Mouse (Mus musculus): ENCODE measurements around the gene Gm42715. TPM values are rescaled to one million over a fixed set of nuclear protein-coding genes. Genes with fewer than 3 reads are reported as not detected.

The Gm42715 gene
- total RNA-seq, 2 experiments from 2014 or later: 6.0 to 9.2 TPM

DNA sequence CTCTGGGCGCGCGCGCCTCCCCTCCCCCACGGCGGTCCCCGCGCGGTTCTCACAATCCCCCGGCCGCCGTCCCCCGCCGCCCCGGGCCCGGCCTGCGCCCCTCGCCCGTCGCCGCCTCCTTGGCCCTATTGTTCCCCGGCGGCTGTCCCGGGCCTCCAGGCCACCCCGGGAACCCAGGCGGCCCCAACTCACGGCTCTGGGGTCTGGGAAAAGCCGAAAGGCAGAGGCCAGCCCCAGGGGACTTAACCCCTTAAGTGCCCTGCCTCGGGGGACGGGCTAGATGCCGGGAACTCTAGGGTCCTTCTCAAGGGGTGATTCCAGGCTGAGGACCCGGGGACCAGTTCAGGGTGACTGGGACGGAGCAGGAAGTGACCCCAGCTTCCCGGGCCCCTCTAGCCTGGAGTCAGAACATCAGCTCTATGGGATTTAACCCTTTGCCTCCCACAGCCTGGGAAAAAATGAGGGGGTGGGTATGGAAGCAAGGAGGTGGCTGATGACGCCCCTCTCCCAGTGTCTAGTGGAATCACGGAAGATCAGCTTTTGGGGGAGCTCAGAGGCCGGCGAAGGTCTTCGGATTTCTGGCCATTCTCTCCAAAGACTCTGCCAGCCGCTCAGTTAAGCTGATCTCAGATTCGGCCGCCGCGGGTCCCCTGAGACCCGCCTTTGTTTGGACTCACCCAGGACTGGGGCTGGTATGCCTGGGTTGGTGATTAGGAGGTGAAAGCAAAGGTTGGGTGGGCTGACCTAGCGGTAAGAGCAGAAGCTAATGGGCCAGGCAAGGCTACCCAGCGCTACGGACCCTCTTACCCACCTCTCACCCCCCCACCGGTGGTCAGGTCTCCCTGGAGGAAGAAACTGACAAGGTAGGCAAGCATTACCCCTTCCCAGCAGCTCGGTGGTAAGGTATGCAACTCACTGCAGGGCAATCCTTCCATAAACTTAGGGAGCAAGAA lies 95.8 kb downstream of the Gm42715 start, which contains the start of gene Zfp629:
Gene Zfp629, minus strand, starts transcription at position 907 of the 953 bp plus-strand sequence.
- peak; percentile 55 to 64 for DNase-seq (ENCODE audit: extremely low spot score in 1 of 2, low spot score in 1 of 2)

DNA sequence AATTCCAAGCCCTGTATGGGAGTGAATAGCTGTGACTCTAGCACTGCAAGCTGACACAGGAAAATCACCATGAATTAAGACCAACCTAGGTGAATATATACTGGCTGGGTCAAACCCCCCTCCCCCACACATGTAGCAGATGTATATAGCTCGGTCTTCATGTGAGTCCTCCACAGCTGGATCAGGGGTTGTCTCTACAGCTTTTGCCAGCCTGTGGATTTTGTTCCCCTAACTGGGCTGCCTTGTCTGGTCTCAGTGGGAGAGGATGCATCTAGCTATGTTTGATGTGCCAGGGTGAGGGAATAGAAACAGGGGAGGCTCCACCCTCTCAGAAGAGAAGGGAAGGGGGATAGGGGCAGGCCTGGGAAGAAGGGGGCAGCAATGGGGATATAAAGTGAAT lies 97.0 kb downstream of the Gm42715 start:
- DNase-seq (ENCODE audit: extremely low spot score in 1 of 2, low spot score in 1 of 2): no peak

Small RNAs within 50 kb of the gene (microRNA-seq; reads per million reads assigned to microRNA genes)
- gene Gm47278 (0 reads per million in 2 experiments), gene Mir7060 (0 to 0.55 reads per million in 2 experiments)

Other genes starting within 250 kb of the Gm42715 start
- 10 to 100 TPM; 43.0 to 43.8 TPM for gene Sephs2, start 245.5 kb upstream of the Gm42715 start, total RNA-seq (2021)
- under 1 TPM; 0.20 to 0.26 TPM for gene Itgal, start 223.3 kb upstream of the Gm42715 start, total RNA-seq (2021)
- gene Zfp768, start 174.0 kb upstream of the Gm42715 start, total RNA-seq (2021): 10 to 100 TPM; 11.5 to 11.8 TPM
- 1 to 10 TPM; 6.0 to 6.3 TPM for gene Zfp747, start 143.5 kb upstream of the Gm42715 start, total RNA-seq (2021)
- 1 to 10 TPM; 3.9 to 4.0 TPM for gene 9130019O22Rik, start 132.4 kb upstream of the Gm42715 start, total RNA-seq (2021)
- 1 to 10 TPM; 7.9 to 9.0 TPM for gene E430018J23Rik, start 126.0 kb upstream of the Gm42715 start, total RNA-seq (2021)
- 1 to 10 TPM; 3.7 to 4.0 TPM for gene Zfp764, start 112.8 kb upstream of the Gm42715 start, total RNA-seq (2021)
- 10 to 100 TPM; 12.4 to 14.9 TPM for gene Zfp688, start 97.5 kb upstream of the Gm42715 start, total RNA-seq (2021)
- gene Zfp689, start 70.4 kb upstream of the Gm42715 start, total RNA-seq (2021): 1 to 10 TPM; 6.6 to 6.7 TPM
- gene Prr14, start 60.0 kb upstream of the Gm42715 start, total RNA-seq (2021): 10 to 100 TPM; 26.4 to 33.9 TPM
- 10 to 100 TPM; 50.9 to 65.3 TPM for gene Fbrs, start 40.4 kb upstream of the Gm42715 start, total RNA-seq (2021)
- gene Srcap, start 7.6 kb upstream of the Gm42715 start, total RNA-seq (2021): 100 to 1,000 TPM in 1 of 2 experiments, 10 to 100 TPM in 1; 88.9 to 125 TPM
- 1 to 10 TPM in 1 of 2 experiments, not detected in 1; 1.8 TPM for gene Tmem265, start 41.8 kb downstream of the Gm42715 start, total RNA-seq (2021)
- 10 to 100 TPM; 77.2 to 82.3 TPM for gene Phkg2, start 53.8 kb downstream of the Gm42715 start, total RNA-seq (2021)
- 10 to 100 TPM in 1 of 2 experiments, 1 to 10 TPM in 1; 10.0 to 11.1 TPM for gene Ccdc189, start 69.0 kb downstream of the Gm42715 start, total RNA-seq (2021)
- gene Rnf40, start 69.2 kb downstream of the Gm42715 start, total RNA-seq (2021): 10 to 100 TPM; 67.2 to 80.8 TPM
- 10 to 100 TPM; 21.3 to 23.3 TPM for gene Zfp629, start 96.2 kb downstream of the Gm42715 start, total RNA-seq (2021)
- 10 to 100 TPM; 24.0 to 25.7 TPM for gene Bcl7c, start 189.3 kb downstream of the Gm42715 start, total RNA-seq (2021)
- gene Ctf1, start 193.2 kb downstream of the Gm42715 start, total RNA-seq (2021): 1 to 10 TPM; 2.4 TPM
- not detected for gene Ctf2, start 212.6 kb downstream of the Gm42715 start, total RNA-seq (2021)
- gene Fbxl19, start 225.0 kb downstream of the Gm42715 start, total RNA-seq (2021): 10 to 100 TPM; 63.4 to 66.7 TPM

All from layer of hippocampus, postnatal 25 days (tissue).